Mouse (Mus musculus): ENCODE data around the gene Hfe.

DNA sequence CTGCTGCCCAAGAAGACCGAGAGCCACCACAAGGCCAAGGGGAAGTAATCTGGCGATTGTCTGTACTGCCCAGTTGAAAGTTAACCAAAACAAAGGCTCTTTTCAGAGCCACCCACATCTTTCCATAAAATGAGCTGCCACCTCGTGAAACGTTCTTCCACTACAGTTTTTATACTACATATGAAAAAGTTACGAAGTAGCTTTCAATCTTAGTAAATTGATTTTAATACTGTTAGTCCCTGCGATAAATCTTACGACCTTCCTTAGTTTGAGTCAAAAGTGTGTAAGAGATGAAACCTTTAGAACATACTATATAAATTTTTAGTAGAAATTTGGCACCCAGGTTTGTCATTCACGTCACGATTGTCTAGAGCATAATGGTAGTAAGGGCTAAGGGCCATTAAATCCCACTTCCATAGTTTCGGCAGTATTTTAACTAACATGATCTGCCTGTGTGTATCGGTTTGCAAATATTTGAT, 40.9 kb upstream of the Hfe start:
- TF ChIP-seq CTCF (IDR thresholded peaks at IDR 0.05; ENCODE audit: control insufficient read depth, insufficient read depth, low read length) (no peak), POLR2A (IDR thresholded peaks at IDR 0.05; ENCODE audit: borderline replicate concordance, control insufficient read depth, low read depth, low read length) (no peak)
